Mouse (Mus musculus): Measurements from ENCODE around the gene Caap1.

Caap1 gene

GRCm38 (mm10) chr4:94476749-94477399, 79.7 kb downstream of the Caap1 start:
- peak; percentile 15 for DNase-seq

GRCm38 (mm10) chr4:94473286-94473685, 83.3 kb downstream of the Caap1 start:
- no peak for DNase-seq

- DNase-seq: no peak
Observed at GRCm38 (mm10) chr4:94459424-94459823, 97.2 kb downstream of the Caap1 start.

- DNase-seq: peak; percentile 73
Observed at GRCm38 (mm10) chr4:94454857-94455256, 101.7 kb downstream of the Caap1 start.
